Mouse (Mus musculus) urinary bladder, postnatal 10 days (tissue): ENCODE measurements around the gene Olfr601.
"Not testable (repeated sequence)": the region's sequence is repeated elsewhere in the genome, so short reads cannot be mapped to it uniquely, and the experiment has no call there.

Source experiments
- DNase-seq: peaks from one replicate; pipeline ENCODE4 v3.0.0; 2022; ENCODE audit warnings: low spot score

Gene Olfr601

DNA sequence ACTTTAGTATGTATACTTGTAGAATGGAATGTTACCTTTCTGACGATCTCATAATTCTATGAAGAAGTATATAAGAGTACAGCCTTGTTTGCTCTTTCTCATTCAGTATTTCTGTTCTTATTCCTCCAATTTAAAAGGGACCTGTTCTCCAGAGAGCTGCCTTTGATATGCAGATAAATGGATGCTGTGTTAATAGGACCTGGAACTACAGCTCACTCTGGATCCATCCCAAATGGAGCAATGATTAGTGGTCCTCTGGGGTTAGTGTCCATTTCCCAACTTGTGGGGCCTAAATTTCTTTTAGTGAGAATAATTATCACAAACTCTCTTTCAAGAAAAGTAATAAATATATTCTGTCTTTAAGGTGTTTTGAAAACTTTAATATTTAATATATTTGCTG is at the start of gene Olfr601:
Gene Olfr601, minus strand, starts transcription at position 101 of the 400 bp plus-strand sequence.
- no peak for DNase-seq

DNA sequence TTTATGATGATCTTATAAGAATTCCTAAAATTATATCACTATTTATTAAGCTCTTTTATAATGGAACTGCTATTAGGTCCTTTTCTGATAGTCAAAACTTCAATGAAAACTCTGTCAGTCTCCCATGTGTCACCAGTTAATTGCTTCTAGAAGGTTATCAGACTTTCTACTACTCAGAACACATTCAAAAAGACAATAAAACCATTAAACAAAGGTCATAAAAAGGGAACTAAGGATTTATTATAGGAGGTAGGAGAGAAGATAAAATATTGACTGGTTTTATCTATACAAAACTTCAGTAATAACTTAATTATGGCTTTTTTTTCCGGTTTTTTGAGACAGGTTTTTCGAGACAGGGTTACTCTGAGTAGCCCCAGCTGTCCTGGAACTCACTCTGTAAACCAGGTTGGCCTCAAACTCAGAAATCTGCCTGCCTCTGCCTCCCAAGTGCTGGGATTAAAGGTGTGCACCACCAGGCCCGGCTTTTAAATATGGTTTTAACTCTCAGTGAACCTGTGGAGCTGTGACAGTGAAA is 44.1 kb upstream of the Olfr601 start:
- DNase-seq, result not testable (repeated sequence)

DNA sequence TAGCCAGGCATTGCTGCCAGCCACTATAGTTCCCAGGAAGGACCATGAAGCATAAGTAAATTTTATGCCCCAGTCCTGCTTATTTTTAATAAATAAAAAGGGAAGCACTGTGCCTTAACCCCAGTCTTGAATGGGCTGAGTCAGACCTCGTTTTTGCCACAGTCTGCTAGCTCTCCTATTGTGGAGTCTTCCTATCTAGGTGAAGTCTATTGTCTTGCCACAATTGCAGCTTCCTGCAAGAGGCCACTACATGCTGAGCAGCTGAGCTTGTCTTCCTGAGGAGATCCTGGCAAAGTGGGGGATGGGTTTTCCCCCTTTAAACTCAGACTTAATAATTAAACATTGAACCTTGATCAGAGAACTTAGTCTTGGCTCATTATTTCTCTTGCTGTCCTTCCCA is 36.5 kb upstream of the Olfr601 start:
- DNase-seq, result no peak

DNA sequence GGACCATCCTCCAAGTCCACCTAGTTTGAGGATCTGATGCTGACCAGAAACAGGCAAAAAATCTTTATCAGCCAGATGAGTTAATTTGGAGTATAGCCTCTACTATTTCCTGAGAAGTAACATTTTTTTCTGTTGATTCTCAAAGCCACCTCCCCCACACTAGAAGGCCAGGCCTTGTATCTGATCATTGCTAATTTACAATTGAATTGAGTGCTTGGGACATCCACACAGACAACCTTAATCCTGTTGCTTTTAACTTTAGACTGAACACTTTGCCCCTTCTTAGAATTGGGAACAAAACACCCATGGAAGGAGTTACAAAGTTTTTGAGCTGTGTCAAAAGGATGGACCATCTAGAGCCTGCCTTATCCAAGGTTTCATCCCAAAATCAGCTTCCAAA is 35.3 kb upstream of the Olfr601 start:
- no peak for DNase-seq

DNA sequence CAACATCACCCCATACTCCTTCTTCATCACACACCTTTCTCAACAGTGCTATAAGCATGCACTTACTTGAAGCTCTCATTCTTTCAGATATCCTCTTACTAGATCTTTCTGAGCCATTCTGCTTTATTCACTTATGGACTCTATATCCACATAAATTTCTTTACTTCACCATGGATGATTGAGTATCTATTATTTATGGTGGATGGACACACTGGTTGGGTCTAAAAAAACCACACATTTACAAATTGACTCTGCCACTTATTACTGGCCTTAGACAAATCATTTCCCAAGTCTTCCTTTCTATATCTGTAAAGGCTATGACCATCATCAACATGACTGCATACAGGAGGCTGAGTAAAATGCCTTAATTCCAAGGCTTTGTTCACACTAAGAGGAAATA is 23.6 kb upstream of the Olfr601 start, which contains the start of gene Olfr603:
Gene Olfr603, minus strand, starts transcription at position 101 of the 400 bp plus-strand sequence.
- no peak for DNase-seq

DNA sequence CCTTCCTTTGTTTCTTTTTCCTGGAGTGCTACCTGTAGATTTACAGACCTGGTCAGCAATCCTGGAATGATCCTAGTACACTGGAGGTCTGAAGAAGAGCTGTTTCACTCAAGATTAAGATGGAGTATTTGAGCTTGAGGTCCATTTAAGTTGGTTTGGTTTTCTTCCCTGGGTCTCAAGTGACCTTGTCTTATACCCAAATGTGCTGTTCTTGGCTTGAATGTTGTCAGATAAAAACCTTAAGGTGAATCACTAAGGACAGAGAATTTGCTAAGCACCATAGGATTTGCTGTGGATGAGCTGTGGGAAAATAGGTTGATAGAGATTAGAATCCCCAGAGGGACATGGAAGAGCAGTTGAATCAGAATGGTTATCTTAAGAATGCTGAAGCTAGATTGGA is 12.9 kb downstream of the Olfr601 start, which contains the start of gene Olfr600:
Gene Olfr600, minus strand, starts transcription at position 101 of the 400 bp plus-strand sequence.
- DNase-seq, result no peak

DNA sequence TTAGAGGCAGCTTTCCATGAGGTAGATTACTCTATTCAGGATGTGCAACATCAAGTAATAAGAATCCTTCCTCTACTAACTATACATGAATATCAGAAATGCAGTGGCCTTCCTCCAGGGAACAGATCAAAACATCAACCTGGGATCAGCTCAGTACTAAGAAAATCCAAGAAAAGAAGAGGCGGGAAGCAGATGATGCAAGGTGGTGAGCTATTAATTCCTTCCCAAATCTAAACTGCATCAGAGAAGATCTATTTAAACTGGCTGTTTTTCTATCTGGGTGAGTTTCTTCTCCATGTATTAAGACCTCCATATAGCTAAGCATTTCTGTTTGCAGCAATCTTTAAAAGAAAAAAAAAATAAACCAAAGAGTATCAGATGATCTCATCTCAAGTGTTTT is 26.8 kb downstream of the Olfr601 start, which contains the start of gene Olfr599:
Gene Olfr599, plus strand, starts transcription at position 301 of the 400 bp plus-strand sequence.
- no peak for DNase-seq

DNA sequence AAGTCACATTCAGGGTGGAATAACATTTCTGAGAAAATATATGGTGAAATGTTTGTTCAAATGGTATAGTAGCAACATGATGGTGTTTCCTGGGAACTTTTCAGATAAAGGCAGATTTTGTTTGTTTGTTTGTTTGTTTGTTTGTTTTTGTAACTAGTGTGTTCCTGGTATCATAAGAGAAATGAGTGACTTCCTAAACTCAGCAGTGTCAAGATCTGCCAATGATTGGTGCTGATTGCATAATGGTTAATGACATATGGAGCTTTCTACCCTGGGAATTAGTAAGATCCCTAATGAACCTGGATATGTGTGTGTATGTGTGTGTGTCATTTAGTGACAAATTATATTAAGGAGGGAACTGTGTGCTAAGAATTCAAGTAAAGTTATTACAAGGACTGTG is 39.2 kb downstream of the Olfr601 start, which contains the start of gene Olfr598:
Gene Olfr598, plus strand, starts transcription at position 301 of the 400 bp plus-strand sequence.
- no peak for DNase-seq

DNA sequence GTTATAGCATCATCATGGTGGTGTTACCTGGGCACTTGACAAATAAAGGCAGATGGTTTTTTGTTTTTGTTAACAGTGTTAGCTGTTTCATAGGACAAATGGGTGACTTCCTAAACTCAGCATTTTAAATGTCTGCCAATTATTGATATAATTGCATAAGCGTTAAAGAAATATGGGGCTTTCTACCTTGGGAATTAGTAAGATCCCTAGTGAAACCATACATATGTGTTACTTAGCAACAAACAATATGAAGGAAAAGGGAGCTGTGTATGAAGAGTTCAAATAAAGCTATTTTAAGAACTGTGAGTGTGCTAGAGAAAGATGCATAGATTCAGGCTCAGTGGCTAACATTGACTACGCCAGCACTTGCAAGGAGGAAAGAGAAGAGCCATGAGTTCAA is 46.4 kb downstream of the Olfr601 start, which contains the start of gene Olfr597:
Gene Olfr597, plus strand, starts transcription at position 301 of the 400 bp plus-strand sequence.
- not testable (repeated sequence) for DNase-seq
